Mouse (Mus musculus) CD8-positive naive resting alpha-beta T cell, adult 57 days (primary cell): ENCODE measurements around the gene Arhgef5. TPM values are rescaled to one million over a fixed set of nuclear protein-coding genes. Genes with fewer than 3 reads are reported as not detected.

ENCODE experiments used
- total RNA-seq: library from RNA; stranded (reverse); gene quantifications from one replicate; pipeline ENCODE4 v1.2.4, GENCODE M21; 2023

Gene Arhgef5
- 2.5 TPM for total RNA-seq

GRCm38 (mm10) chr6:43265363-43266041 lies at the start of gene Arhgef5:
TSS of gene Arhgef5 (plus strand) at chr6:43265582.

GRCm38 (mm10) chr6:43231255-43231654 lies 34.1 kb upstream of the Arhgef5 start, which contains the start of gene Olfr47:
TSS of gene Olfr47 (plus strand) at chr6:43231529.

GRCm38 (mm10) chr6:43309454-43309853 lies 44.1 kb downstream of the Arhgef5 start, which contains the start of gene Nobox:
TSS of gene Nobox (minus strand) at chr6:43309554.

Other genes with a start within 250 kb of the Arhgef5 start
- not detected for gene Olfr441, start 159.2 kb upstream of the Arhgef5 start, total RNA-seq
- gene Olfr237-ps1, start 119.0 kb upstream of the Arhgef5 start, total RNA-seq, result not detected
- gene Olfr437, start 102.3 kb upstream of the Arhgef5 start, total RNA-seq, result not detected
- gene Olfr13, start 93.4 kb upstream of the Arhgef5 start, total RNA-seq, result not detected
- not detected for gene Olfr435, start 68.4 kb upstream of the Arhgef5 start, total RNA-seq
- not detected for gene Olfr434, start 52.6 kb upstream of the Arhgef5 start, total RNA-seq
- gene Olfr47, start 34.1 kb upstream of the Arhgef5 start, total RNA-seq, result not detected
- not detected for gene Nobox, start 44.0 kb downstream of the Arhgef5 start, total RNA-seq